Comparison of ENCODE assay signal across 11 mouse cellular contexts in genomic region chr3:84303395-84303949, GRCm38 (mm10). TPM values are rescaled to one million over a fixed set of nuclear protein-coding genes. Genes with fewer than 3 reads are reported as not detected.
DNase-seq lines count a peak whose midpoint lies in the region; ATAC-seq lines count a peak whose summit lies in the region.
"Had no signal": no experiment of that assay in that cellular context is flagged by ENCODE, and none has a peak within 500 bp of the region (broad histone marks: within the 10 kb centered on the region; RNA-seq: fewer than 3 reads in every experiment).

No protein-coding gene starts in this region.

- H3K27me3 ChIP-seq in heart, embryonic 14.5 days (ENCODE audit: control insufficient read depth, insufficient read depth, low read length), result peaks cover 47% of the 10 kb centered on the region
- H3K27me3 ChIP-seq in heart, embryonic 10.5 days (ENCODE audit: insufficient read depth, poor library complexity, severe bottlenecking), result peaks cover 69% of the 10 kb centered on the region
- H3K27me3 ChIP-seq in embryonic facial prominence, embryonic 11.5 days (ENCODE audit: control insufficient read depth, insufficient read depth, low read length), result peaks cover 7% of the 10 kb centered on the region
- H3K27me3 ChIP-seq in hindbrain, embryonic 11.5 days (ENCODE audit: control insufficient read depth, insufficient read depth, low read length), result peaks cover 2% of the 10 kb centered on the region; the same call in 1 of the 2 replicates
- no peaks in the 10 kb centered on the region for H3K27me3 ChIP-seq in midbrain, embryonic 14.5 days (ENCODE audit: control insufficient read depth, insufficient read depth, low read length)

- intact Hi-C loops in gastrocnemius, postnatal 14 days (cut with DNase I; ENCODE audit: low total_unique reads), result no loop called here

- ATAC-seq in heart, embryonic 14.5 days (ENCODE audit: insufficient number of reproducible peaks, insufficient read depth, low FRiP score, low read depth), result no peak
- ATAC-seq in embryonic facial prominence, embryonic 11.5 days (replicated peaks; ENCODE audit: insufficient number of reproducible peaks, low FRiP score, low TSS enrichment, low read depth), result no peak
- ATAC-seq in hindbrain, embryonic 11.5 days (ENCODE audit: low FRiP score), result no peak
- ATAC-seq in midbrain, embryonic 14.5 days (ENCODE audit: low FRiP score, low TSS enrichment), result no peak
- ATAC-seq: inflammation-experienced regulatory T-cells, adult 6 months; liver, embryonic 12.5 days had no signal

- no peaks in the 10 kb centered on the region for H3K36me3 ChIP-seq in heart, embryonic 14.5 days (ENCODE audit: control insufficient read depth, insufficient read depth, low read length)
- no peaks in the 10 kb centered on the region for H3K36me3 ChIP-seq in heart, embryonic 10.5 days
- H3K36me3 ChIP-seq in embryonic facial prominence, embryonic 11.5 days (replicated peaks; ENCODE audit: control insufficient read depth, insufficient read depth, low read depth, low read length), result no peaks in the 10 kb centered on the region
- H3K36me3 ChIP-seq in hindbrain, embryonic 11.5 days (ENCODE audit: control insufficient read depth, insufficient read depth, low read length), result no peaks in the 10 kb centered on the region
- H3K36me3 ChIP-seq in midbrain, embryonic 14.5 days (ENCODE audit: control insufficient read depth, insufficient read depth, low read length), result no peaks in the 10 kb centered on the region
- H3K36me3 ChIP-seq: liver, embryonic 12.5 days had no signal

- H3K9ac ChIP-seq in heart, embryonic 14.5 days (ENCODE audit: low read length), result no peak overlapping the region
- no peak overlapping the region for H3K9ac ChIP-seq in embryonic facial prominence, embryonic 11.5 days (replicated peaks; ENCODE audit: low read length)
- H3K9ac ChIP-seq in hindbrain, embryonic 11.5 days (ENCODE audit: low read depth, low read length), result peak overlapping the region; percentile 58
- H3K9ac ChIP-seq in midbrain, embryonic 14.5 days (replicated peaks; ENCODE audit: low read length), result peak overlapping the region; percentile 57
- H3K9ac ChIP-seq: liver, embryonic 12.5 days had no signal

- peak overlapping the region; percentile 94; the same call in 1 of the 2 replicates for H3K4me2 ChIP-seq in heart, embryonic 14.5 days (ENCODE audit: low read length)
- H3K4me2 ChIP-seq in embryonic facial prominence, embryonic 11.5 days (ENCODE audit: low read depth, low read length), result peak overlapping the region; percentile 60; the same call in 1 of the 2 replicates
- peak overlapping the region; percentile 71 for H3K4me2 ChIP-seq in hindbrain, embryonic 11.5 days (replicated peaks; ENCODE audit: low read depth, low read length)
- H3K4me2 ChIP-seq in midbrain, embryonic 14.5 days (ENCODE audit: low read length), result peak overlapping the region; percentile 86

- WGBS in heart, embryonic 14.5 days, result 86% methylated on average over 8 of the region's 8 CpGs
- 81% methylated on average over 8 of the region's 8 CpGs for WGBS in heart, embryonic 10.5 days
- WGBS in embryonic facial prominence, embryonic 11.5 days, result 85% methylated on average over 8 of the region's 8 CpGs
- 49% methylated on average over 8 of the region's 8 CpGs for WGBS in hindbrain, embryonic 11.5 days
- WGBS in midbrain, embryonic 14.5 days, result 18% methylated on average over 8 of the region's 8 CpGs

- H3K9me3 ChIP-seq in heart, embryonic 14.5 days (ENCODE audit: control insufficient read depth, low read length), result no peaks in the 10 kb centered on the region
- no peaks in the 10 kb centered on the region for H3K9me3 ChIP-seq in heart, embryonic 10.5 days
- H3K9me3 ChIP-seq in embryonic facial prominence, embryonic 11.5 days (replicated peaks; ENCODE audit: control insufficient read depth, low read length), result no peaks in the 10 kb centered on the region
- no peaks in the 10 kb centered on the region for H3K9me3 ChIP-seq in hindbrain, embryonic 11.5 days (ENCODE audit: control insufficient read depth, low read length)
- H3K9me3 ChIP-seq in midbrain, embryonic 14.5 days (ENCODE audit: control insufficient read depth, low read length), result no peaks in the 10 kb centered on the region
- H3K9me3 ChIP-seq: liver, embryonic 12.5 days had no signal

- no peak for DNase-seq in heart, embryonic 10.5 days (ENCODE audit: low spot score)
- DNase-seq in embryonic facial prominence, embryonic 11.5 days (ENCODE audit: low spot score), result no peak
- peak; percentile 46 for DNase-seq in hindbrain, embryonic 11.5 days (ENCODE audit: low spot score)
- DNase-seq in midbrain, embryonic 14.5 days, result peak; percentile 60
- DNase-seq in thymus, postnatal 25 days, result no peak
- no peak for DNase-seq in gastrocnemius, postnatal 14 days
- DNase-seq in heart, postnatal 4 days, result no peak
- DNase-seq: spleen, adult 18-20 months had no signal

- H3K27ac ChIP-seq in heart, embryonic 14.5 days (replicated peaks in 1 of 2; ENCODE audit: control insufficient read depth in 1 of 2, insufficient read depth in 1 of 2, low read depth in 2 of 2, low read length in 2 of 2), result no peak overlapping the region
- H3K27ac ChIP-seq in heart, embryonic 10.5 days, result no peak overlapping the region
- no peak overlapping the region for H3K27ac ChIP-seq in embryonic facial prominence, embryonic 11.5 days (replicated peaks; ENCODE audit: low read depth, low read length)
- H3K27ac ChIP-seq in hindbrain, embryonic 11.5 days (ENCODE audit: low read depth, low read length), result peak overlapping the region; percentile 82
- H3K27ac ChIP-seq in midbrain, embryonic 14.5 days (replicated peaks; ENCODE audit: low read depth, low read length), result peak overlapping the region; percentile 89
- H3K27ac ChIP-seq: liver, embryonic 12.5 days had no signal

- peaks cover 4 to 15% of the 10 kb centered on the region in 2 experiments for H3K4me1 ChIP-seq in heart, embryonic 14.5 days (ENCODE audit: control insufficient read depth in 2 of 2, insufficient read depth in 2 of 2, low read length in 2 of 2)
- H3K4me1 ChIP-seq in heart, embryonic 10.5 days, result peaks cover 18% of the 10 kb centered on the region
- peaks cover 6% of the 10 kb centered on the region; the same call in 1 of the 2 replicates for H3K4me1 ChIP-seq in embryonic facial prominence, embryonic 11.5 days (ENCODE audit: control insufficient read depth, insufficient read depth, low read length)
- peaks cover 4% of the 10 kb centered on the region for H3K4me1 ChIP-seq in hindbrain, embryonic 11.5 days (replicated peaks; ENCODE audit: control insufficient read depth, insufficient read depth, low read length)
- H3K4me1 ChIP-seq in midbrain, embryonic 14.5 days (ENCODE audit: control insufficient read depth, insufficient read depth, low read length), result peaks cover 42% of the 10 kb centered on the region

- no peak overlapping the region for H3K4me3 ChIP-seq in heart, embryonic 14.5 days (ENCODE audit: control insufficient read depth in 1 of 2, insufficient read depth in 1 of 2, low read depth in 1 of 2, low read length in 2 of 2)
- no peak overlapping the region for H3K4me3 ChIP-seq in heart, embryonic 10.5 days
- H3K4me3 ChIP-seq in embryonic facial prominence, embryonic 11.5 days (ENCODE audit: low read depth, low read length), result no peak overlapping the region
- peak overlapping the region; percentile 42 for H3K4me3 ChIP-seq in hindbrain, embryonic 11.5 days (ENCODE audit: low read depth, low read length)
- H3K4me3 ChIP-seq in midbrain, embryonic 14.5 days (replicated peaks; ENCODE audit: low read depth, low read length), result peak overlapping the region; percentile 46

RNA-seq across cellular contexts. Expression of gene Trim2, which starts 3.2 kb away (rescaled TPM):
- polyA plus RNA-seq in heart, embryonic 14.5 days (2014; fragmentation: Nextera tagmentation; extraction: Ambion mirVana), result 8.5 and 9.3 TPM in 2 replicates
- 7.1 and 8.0 TPM in 2 replicates for polyA plus RNA-seq in heart, embryonic 10.5 days (2016; fragmentation: Nextera tagmentation; extraction: Ambion mirVana)
- 37.4 and 37.7 TPM in 2 replicates for polyA plus RNA-seq in embryonic facial prominence, embryonic 11.5 days (2014; fragmentation: Nextera tagmentation; extraction: Ambion mirVana)
- 104 and 109 TPM in 2 replicates for polyA plus RNA-seq in hindbrain, embryonic 11.5 days (2014; fragmentation: Nextera tagmentation; extraction: Ambion mirVana)
- 144 and 154 TPM in 2 replicates for polyA plus RNA-seq in midbrain, embryonic 14.5 days (2014; fragmentation: Nextera tagmentation; extraction: Ambion mirVana)
- 1 to 10 TPM; 4.9 to 5.4 TPM for total RNA-seq in gastrocnemius, postnatal 14 days (2021)
- total RNA-seq in heart, postnatal 4 days (2021), result 10 to 100 TPM in 1 of 2 experiments, 1 to 10 TPM in 1; 8.9 to 10.1 TPM

Comparison
In these comparisons a context has a peak if more than half of its experiments do, and no peak if none do; other contexts are left out.
1. H3K27ac ChIP-seq: peak in hindbrain, embryonic 11.5 days (single experiment) and midbrain, embryonic 14.5 days (single experiment); none in heart, embryonic 14.5 days (0 of 2), heart, embryonic 10.5 days (single experiment) and embryonic facial prominence, embryonic 11.5 days (single experiment).
2. H3K4me3 ChIP-seq: peak in hindbrain, embryonic 11.5 days (single experiment) and midbrain, embryonic 14.5 days (single experiment); none in heart, embryonic 14.5 days (0 of 2), heart, embryonic 10.5 days (single experiment) and embryonic facial prominence, embryonic 11.5 days (single experiment).
3. H3K9ac ChIP-seq: peak in hindbrain, embryonic 11.5 days (single experiment) and midbrain, embryonic 14.5 days (single experiment); none in heart, embryonic 14.5 days (single experiment) and embryonic facial prominence, embryonic 11.5 days (single experiment).
4. DNase-seq: peak in hindbrain, embryonic 11.5 days (single experiment) and midbrain, embryonic 14.5 days (single experiment); none in heart, embryonic 10.5 days (single experiment), embryonic facial prominence, embryonic 11.5 days (single experiment), thymus, postnatal 25 days (single experiment), gastrocnemius, postnatal 14 days (single experiment) and heart, postnatal 4 days (single experiment).
5. Peak in every context shown above with its lines, with median percentiles within 50 percentile points of each other: H3K4me2 ChIP-seq.